Comparison of ENCODE assay signal across 8 mouse cellular contexts in the genomic region with DNA sequence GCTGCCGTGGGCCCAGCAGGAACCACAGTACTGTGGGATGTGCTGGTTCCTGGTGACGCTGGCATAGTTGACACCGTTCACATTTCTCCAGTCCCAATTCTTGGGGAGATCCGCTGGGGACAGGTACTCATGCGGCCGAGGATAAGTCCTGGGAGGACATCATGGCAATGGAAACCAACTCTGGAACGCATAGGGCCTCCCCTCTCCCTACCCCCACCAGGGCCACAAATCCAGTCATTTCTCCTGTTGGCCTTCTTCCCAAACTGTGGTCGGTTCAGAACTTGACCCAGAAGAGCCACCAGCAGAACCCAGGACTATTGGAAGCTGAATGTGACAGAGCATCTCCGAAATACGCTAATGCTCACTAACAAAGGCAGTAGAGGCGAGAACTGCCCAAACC. TPM values are rescaled to one million over a fixed set of nuclear protein-coding genes. Genes with fewer than 3 reads are reported as not detected.
A peak's percentile ranks its signal among the peaks of the same experiment; 100 is the strongest.
DNase-seq lines count a peak whose midpoint lies in the region; ATAC-seq and TF ChIP-seq lines count a peak whose summit lies in the region.

No protein-coding gene starts in this region.

- H3K4me2 ChIP-seq in limb, embryonic 15.5 days, result peak overlapping the region; percentile 81

- H3K27me3 ChIP-seq in erythroblast, embryonic 14.5 days (ENCODE audit: control insufficient read depth), result peaks cover 1% of the 10 kb centered on the region; the same call in 1 of the 2 replicates
- no peaks in the 10 kb centered on the region for H3K27me3 ChIP-seq in thymus, adult 2 months (ENCODE audit: control insufficient read depth, insufficient read depth, low read length)
- no peaks in the 10 kb centered on the region for H3K27me3 ChIP-seq in limb, embryonic 15.5 days

- TF ChIP-seq POLR2A in thymus, adult 2 months (IDR thresholded peaks at IDR 0.05; ENCODE audit: control insufficient read depth, extremely low read depth, insufficient read depth, low read length, poor library complexity), result no peak

- H3K27ac ChIP-seq in thymus, adult 2 months (ENCODE audit: control insufficient read depth, insufficient read depth, low read length), result peak overlapping the region; percentile 49; the same call in 1 of the 2 replicates
- peak overlapping the region; percentile 59 for H3K27ac ChIP-seq in limb, embryonic 15.5 days

- H3K9ac ChIP-seq in limb, embryonic 15.5 days, result peak overlapping the region; percentile 40

- peaks cover 58% of the 10 kb centered on the region for H3K4me1 ChIP-seq in erythroblast, embryonic 14.5 days (ENCODE audit: control insufficient read depth)
- H3K4me1 ChIP-seq in thymus, adult 2 months (replicated peaks; ENCODE audit: control insufficient read depth, insufficient read depth, low read length), result peaks cover 35% of the 10 kb centered on the region
- H3K4me1 ChIP-seq in limb, embryonic 15.5 days, result peaks cover 38% of the 10 kb centered on the region

- 79% methylated on average over 11 of the region's 11 CpGs for WGBS in thymus, adult 2 months
- 69% methylated on average over 11 of the region's 11 CpGs for WGBS in limb, embryonic 15.5 days

- peaks cover 39% of the 10 kb centered on the region for H3K36me3 ChIP-seq in erythroblast, embryonic 14.5 days (ENCODE audit: control insufficient read depth)
- H3K36me3 ChIP-seq in thymus, adult 2 months (ENCODE audit: control insufficient read depth, insufficient read depth, low read length), result no peaks in the 10 kb centered on the region
- H3K36me3 ChIP-seq in limb, embryonic 15.5 days, result peaks cover 20% of the 10 kb centered on the region; the same call in 1 of the 2 replicates

- no peak for DNase-seq in thymus, adult 2 months
- DNase-seq in thymus, postnatal 10 days (ENCODE audit: low spot score in 2 of 2), result no peak
- no peak for DNase-seq in right cerebral cortex, postnatal 36 days (ENCODE audit: low spot score in 2 of 2)
- DNase-seq in gastrocnemius, postnatal 36 days, result no peak
- no peak for DNase-seq in cerebellum, adult 11 months

- peak overlapping the region; percentile 76 for H3K4me3 ChIP-seq in erythroblast, embryonic 14.5 days (replicated peaks)
- peak overlapping the region; percentile 75 for H3K4me3 ChIP-seq in thymus, adult 2 months (ENCODE audit: control insufficient read depth, insufficient read depth, low read length)
- peak overlapping the region; percentile 66 for H3K4me3 ChIP-seq in limb, embryonic 15.5 days

- intact Hi-C loops in gastrocnemius, postnatal 36 days (cut with DNase I), result no loop called here

- no peak for TF ChIP-seq CTCF in thymus, adult 2 months (IDR thresholded peaks at IDR 0.05; ENCODE audit: borderline replicate concordance, control insufficient read depth, extremely low read depth, insufficient read depth, low read length, poor library complexity)

- no peak for ATAC-seq in erythroblast, adult 5-6 weeks (replicated peaks; ENCODE audit: low FRiP score, poor library complexity, severe bottlenecking)
- no peak for ATAC-seq in limb, embryonic 15.5 days (ENCODE audit: insufficient number of reproducible peaks, low FRiP score, low TSS enrichment, low read depth)

- H3K9me3 ChIP-seq in erythroblast, embryonic 14.5 days (ENCODE audit: control insufficient read depth, low read length), result no peaks in the 10 kb centered on the region
- H3K9me3 ChIP-seq in limb, embryonic 15.5 days, result no peaks in the 10 kb centered on the region

RNA-seq across cellular contexts. Expression of a gene that starts 0.7 kb away (rescaled TPM):
- polyA plus RNA-seq in erythroblast, embryonic 14.5 days (2012), result 4.4 and 5.8 TPM in 2 replicates
- 16.7 and 43.5 TPM in 2 replicates for total RNA-seq in erythroblast, adult 5-6 weeks (2015; ENCODE audit: low replicate concordance)
- total RNA-seq in erythroblast, adult 5-6 weeks (2017; ENCODE audit: low replicate concordance), result 51.3 and 55.3 TPM in 2 replicates
- 252 and 284 TPM in 2 replicates for polyA plus RNA-seq in thymus, adult 2 months (2012; rRNA removed)
- polyA plus RNA-seq in limb, embryonic 15.5 days (2015; fragmentation: Nextera tagmentation; extraction: Ambion mirVana), result 226 and 260 TPM in 2 replicates
- total RNA-seq in gastrocnemius, postnatal 36 days (2021), result 10 to 100 TPM; 23.4 to 24.7 TPM

RNA-seq across cellular contexts. Expression of a gene that starts 12.3 kb away (rescaled TPM):
- polyA plus RNA-seq in erythroblast, embryonic 14.5 days (2012), result 0.27 and 0.31 TPM in 2 replicates
- not detected in 2 replicates for total RNA-seq in erythroblast, adult 5-6 weeks (2015; ENCODE audit: low replicate concordance)
- total RNA-seq in erythroblast, adult 5-6 weeks (2017; ENCODE audit: low replicate concordance), result 1.1 TPM in 2 replicates
- polyA plus RNA-seq in thymus, adult 2 months (2012; rRNA removed), result 0.48 and 1.6 TPM in 2 replicates
- 0.92 and 2.4 TPM in 2 replicates for polyA plus RNA-seq in limb, embryonic 15.5 days (2015; fragmentation: Nextera tagmentation; extraction: Ambion mirVana)
- not detected for total RNA-seq in gastrocnemius, postnatal 36 days (2021)

RNA-seq across cellular contexts. Expression of a gene that starts 22.6 kb away (rescaled TPM):
- 8.3 and 8.7 TPM in 2 replicates for polyA plus RNA-seq in erythroblast, embryonic 14.5 days (2012)
- total RNA-seq in erythroblast, adult 5-6 weeks (2015; ENCODE audit: low replicate concordance), result 6.9 and 17.3 TPM in 2 replicates
- 24.7 and 26.9 TPM in 2 replicates for total RNA-seq in erythroblast, adult 5-6 weeks (2017; ENCODE audit: low replicate concordance)
- polyA plus RNA-seq in thymus, adult 2 months (2012; rRNA removed), result 99.3 and 107 TPM in 2 replicates
- polyA plus RNA-seq in limb, embryonic 15.5 days (2015; fragmentation: Nextera tagmentation; extraction: Ambion mirVana), result 94.3 and 107 TPM in 2 replicates
- 10 to 100 TPM; 19.2 to 21.2 TPM for total RNA-seq in gastrocnemius, postnatal 36 days (2021)

RNA-seq across cellular contexts. Expression of a gene that starts 25.7 kb away (rescaled TPM):
- 23.3 and 35.9 TPM in 2 replicates for polyA plus RNA-seq in erythroblast, embryonic 14.5 days (2012)
- 128 and 133 TPM in 2 replicates for total RNA-seq in erythroblast, adult 5-6 weeks (2015; ENCODE audit: low replicate concordance)
- 99.0 and 117 TPM in 2 replicates for total RNA-seq in erythroblast, adult 5-6 weeks (2017; ENCODE audit: low replicate concordance)
- polyA plus RNA-seq in thymus, adult 2 months (2012; rRNA removed), result 273 and 315 TPM in 2 replicates
- 611 and 723 TPM in 2 replicates for polyA plus RNA-seq in limb, embryonic 15.5 days (2015; fragmentation: Nextera tagmentation; extraction: Ambion mirVana)
- 1,000 to 10,000 TPM in 1 of 2 experiments, 100 to 1,000 TPM in 1; 994 to 1,118 TPM for total RNA-seq in gastrocnemius, postnatal 36 days (2021)

RNA-seq across cellular contexts. Expression of a gene that starts 34.7 kb away (rescaled TPM):
- polyA plus RNA-seq in erythroblast, embryonic 14.5 days (2012), result 2.9 and 4.6 TPM in 2 replicates
- total RNA-seq in erythroblast, adult 5-6 weeks (2015; ENCODE audit: low replicate concordance), result 30.3 and 40.0 TPM in 2 replicates
- total RNA-seq in erythroblast, adult 5-6 weeks (2017; ENCODE audit: low replicate concordance), result 44.6 and 48.1 TPM in 2 replicates
- polyA plus RNA-seq in thymus, adult 2 months (2012; rRNA removed), result 62.8 and 67.4 TPM in 2 replicates
- polyA plus RNA-seq in limb, embryonic 15.5 days (2015; fragmentation: Nextera tagmentation; extraction: Ambion mirVana), result 113 and 135 TPM in 2 replicates
- 10 to 100 TPM; 43.1 to 48.1 TPM for total RNA-seq in gastrocnemius, postnatal 36 days (2021)

Comparison
In these comparisons a context has a peak if more than half of its experiments do, and no peak if none do; other contexts are left out.
1. RNA of a gene that starts 0.7 kb away (polyA plus RNA-seq): 252 to 284 TPM in thymus, adult 2 months and 226 to 260 TPM in limb, embryonic 15.5 days; 4.4 to 5.8 TPM in erythroblast, embryonic 14.5 days; every median in the first group is over 10 times any median in the second.
2. Peak in every context shown above with its lines, with median percentiles within 50 percentile points of each other: H3K4me3 ChIP-seq.